Mouse (Mus musculus) thymus, adult 2 months (tissue): ENCODE measurements around the gene Olfr1474. TPM values are rescaled to one million over a fixed set of nuclear protein-coding genes. Genes with fewer than 3 reads are reported as not detected.
"Not testable (repeated sequence)": the region's sequence is repeated elsewhere in the genome, so short reads cannot be mapped to it uniquely, and the experiment has no call there.

Source experiments
- DNase-seq: peaks from one replicate; pipeline ENCODE4 v3.0.0; 2021
- H3K27ac ChIP-seq: fragments of 200-500 bp; 2 replicates; pipeline ENCODE4 v1.5.1; 2012; ENCODE audit warnings: low read length, control low read depth; ENCODE audit not compliant: control insufficient read depth, insufficient read depth
- H3K27me3 ChIP-seq: fragments of 200-500 bp; 2 replicates; pipeline ENCODE4 v1.6.1; 2012; ENCODE audit warnings: mild to moderate bottlenecking, low read length, moderate library complexity, mixed read lengths; ENCODE audit not compliant: control insufficient read depth, insufficient read depth
- H3K36me3 ChIP-seq: fragments of 200-500 bp; 2 replicates; pipeline ENCODE4 v1.6.1; 2012; ENCODE audit warnings: mild to moderate bottlenecking, low read length, moderate library complexity; ENCODE audit not compliant: control insufficient read depth, insufficient read depth
- H3K4me1 ChIP-seq: fragments of 200-500 bp; replicated peaks from 2 replicates; pipeline ENCODE4 v1.6.1; 2012; ENCODE audit warnings: low read length; ENCODE audit not compliant: control insufficient read depth, insufficient read depth
- H3K4me3 ChIP-seq: fragments of 200-500 bp; 2 replicates; pipeline ENCODE4 v1.5.1; 2012; ENCODE audit warnings: mild to moderate bottlenecking, low read length, control low read depth, moderate library complexity; ENCODE audit not compliant: control insufficient read depth, insufficient read depth
- CTCF ChIP-seq: fragments of 200-500 bp; IDR thresholded peaks from 2 replicates; pipeline ENCODE4 v1.5.1; 2012; ENCODE audit warnings: mild to moderate bottlenecking, control low read depth, low read length, moderate library complexity, borderline replicate concordance; ENCODE audit not compliant: control insufficient read depth, poor library complexity, insufficient read depth; ENCODE audit errors: extremely low read depth
- POLR2A ChIP-seq: fragments of 200-500 bp; IDR thresholded peaks from 2 replicates; pipeline ENCODE4 v1.6.1; 2012; ENCODE audit warnings: mild to moderate bottlenecking, low read length, control low read depth, moderate library complexity; ENCODE audit not compliant: control insufficient read depth, poor library complexity, insufficient read depth; ENCODE audit errors: extremely low read depth
- WGBS: fragments of 180-500 bp; shearing (Covaris S2); methylation state at CpG from one replicate; pipeline ENCODE4 v1.1.7; 2018; 5-methylcytosine and 5-hydroxymethylcytosine counted together
- polyA plus RNA-seq: library from polyadenylated mRNA; depleted of rRNA; stranded (reverse); fragments of >200 nt; gene quantifications from 2 replicates; pipeline ENCODE4 v1.2.3, GENCODE M21; 2012; rRNA removed

Gene Olfr1474
- not detected in 2 replicates for polyA plus RNA-seq

DNA sequence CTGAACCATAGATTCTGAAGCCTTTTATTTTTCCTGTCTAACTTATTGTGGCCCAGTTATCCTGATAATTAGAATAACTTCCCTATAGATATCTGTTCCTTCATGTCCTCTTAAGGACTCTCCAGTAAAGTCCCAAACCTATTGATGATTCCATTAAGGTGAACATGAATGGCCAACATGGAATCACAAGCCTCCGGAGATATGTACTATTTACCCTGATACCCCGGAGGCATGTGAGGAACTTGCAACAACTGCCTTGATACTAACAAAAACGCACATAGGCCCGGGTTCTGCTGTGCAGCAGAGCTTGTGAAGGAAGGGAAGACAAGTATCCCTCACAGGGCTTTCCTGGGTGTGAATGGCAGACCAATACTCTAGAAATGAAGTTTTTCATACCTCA lies at the start of gene Olfr1474:
Gene Olfr1474 (plus strand): TSS at position 301 of the 400 bp plus-strand sequence.
- H3K27ac ChIP-seq, H3K4me1 ChIP-seq, H3K36me3 ChIP-seq, H3K4me3 ChIP-seq, DNase-seq, H3K27me3 ChIP-seq: not testable (repeated sequence)
- 84% methylated on average over 4 of the region's 4 CpGs for WGBS

DNA sequence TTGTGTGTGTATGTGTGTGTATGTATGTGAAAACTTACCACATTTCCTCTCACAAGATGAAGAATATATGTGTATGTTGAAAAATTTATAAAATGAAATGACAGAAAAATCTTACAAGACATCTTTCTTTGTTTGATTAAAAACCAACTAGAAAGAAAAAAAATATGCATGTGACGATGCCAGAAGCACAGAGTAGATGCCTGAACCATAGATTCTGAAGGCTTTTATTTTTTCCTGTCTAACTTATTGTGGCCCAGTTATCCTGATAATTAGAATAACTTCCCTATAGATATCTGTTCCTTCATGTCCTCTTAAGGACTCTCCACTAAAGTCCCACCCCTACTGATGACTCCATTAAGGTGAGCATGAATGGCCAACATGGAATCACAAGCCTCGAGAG lies 26.3 kb upstream of the Olfr1474 start, which contains the start of gene Olfr1471:
Gene Olfr1471 (plus strand): TSS at position 301 of the 400 bp plus-strand sequence.
- not testable (repeated sequence) for H3K27ac ChIP-seq, DNase-seq, H3K4me3 ChIP-seq, H3K4me1 ChIP-seq, H3K27me3 ChIP-seq, H3K36me3 ChIP-seq
- WGBS, result 83% methylated on average over 2 of the region's 2 CpGs

DNA sequence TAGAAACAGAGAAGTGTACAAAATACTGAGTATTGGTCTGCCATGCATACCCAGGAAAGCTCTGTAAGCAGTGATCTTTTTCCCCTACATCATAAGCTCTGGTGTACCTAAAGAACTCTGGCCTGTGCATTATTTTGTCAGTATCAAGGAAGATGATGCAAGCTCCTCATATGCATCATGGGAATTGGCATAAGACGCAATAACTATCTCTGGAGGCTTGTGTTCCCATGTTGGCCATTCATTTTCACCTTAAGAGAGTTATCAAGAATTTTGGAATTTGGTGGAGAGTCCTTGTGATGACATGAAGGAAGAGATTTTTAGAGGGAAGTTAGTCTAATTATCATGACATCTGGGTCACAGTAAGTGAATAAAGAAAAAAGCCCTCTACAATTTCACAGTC lies 13.4 kb upstream of the Olfr1474 start, which contains the start of gene Olfr1472:
Gene Olfr1472 (minus strand): TSS at position 101 of the 400 bp plus-strand sequence.
- Histone ChIP-seq H3K27ac (no peak within 1 kb of the TSS), H3K4me1 (no peaks in the 10 kb centered on the region), H3K27me3 (no peaks in the 10 kb centered on the region), H3K36me3 (no peaks in the 10 kb centered on the region), H3K4me3 (no peak within 1 kb of the TSS)
- WGBS, result 87% methylated on average over 1 of the region's 1 CpGs
- DNase-seq, result no peak
- TF ChIP-seq POLR2A, result no peak
- no peak for TF ChIP-seq CTCF

DNA sequence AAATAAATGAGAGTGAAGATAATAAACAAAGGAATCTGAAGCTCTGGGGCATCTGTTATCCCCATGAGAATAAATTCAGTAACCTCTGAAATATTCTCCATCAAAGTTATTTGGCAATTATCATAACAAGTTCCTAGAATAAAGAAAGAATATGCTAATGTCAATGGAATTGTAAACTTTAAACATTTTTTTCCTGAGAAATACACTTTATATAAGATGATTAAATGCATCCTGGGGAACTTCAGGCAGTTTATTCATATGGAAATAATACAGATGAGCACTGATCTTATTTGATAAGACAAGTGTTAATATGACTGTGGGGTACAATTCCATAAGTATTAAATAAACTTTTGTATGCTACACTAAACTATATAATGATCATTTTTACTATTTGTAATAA lies 10.7 kb downstream of the Olfr1474 start, which contains the start of gene Olfr1475:
Gene Olfr1475 (minus strand): TSS at position 101 of the 400 bp plus-strand sequence.
- no peak within 1 kb of the TSS for H3K27ac ChIP-seq
- H3K36me3 ChIP-seq, result no peaks in the 10 kb centered on the region
- H3K27me3 ChIP-seq, result no peaks in the 10 kb centered on the region
- H3K4me3 ChIP-seq, result no peak within 1 kb of the TSS
- no peak for DNase-seq
- no peaks in the 10 kb centered on the region for H3K4me1 ChIP-seq
- no peak for TF ChIP-seq POLR2A
- no peak for TF ChIP-seq CTCF

DNA sequence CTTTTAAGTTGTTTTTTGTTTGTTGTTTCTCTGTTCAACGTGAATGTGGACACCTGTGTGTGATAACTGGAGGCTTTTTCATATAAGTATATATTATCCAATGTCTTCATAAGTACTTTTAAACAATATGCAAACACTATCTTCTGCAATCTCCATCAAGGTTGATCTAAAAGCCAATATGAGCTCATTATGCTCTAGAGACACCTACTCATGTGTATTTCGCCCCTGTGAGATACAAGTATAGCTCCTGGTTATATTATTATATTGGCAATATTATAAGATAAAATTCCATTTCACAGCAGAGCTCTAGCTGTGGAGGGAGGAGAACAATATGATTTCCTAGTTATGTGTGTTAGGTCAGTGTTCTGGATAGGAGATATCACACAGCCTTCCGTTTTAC lies 30.9 kb downstream of the Olfr1474 start, which contains the start of gene Olfr1477:
Gene Olfr1477 (plus strand): TSS at position 301 of the 400 bp plus-strand sequence.
- no peak for DNase-seq
- Histone ChIP-seq H3K4me1 (no peaks in the 10 kb centered on the region), H3K4me3 (no peak within 1 kb of the TSS), H3K27me3 (no peaks in the 10 kb centered on the region), H3K27ac (no peak within 1 kb of the TSS), H3K36me3 (no peaks in the 10 kb centered on the region)
- TF ChIP-seq POLR2A (no peak), CTCF (no peak)
- WGBS, result 82% methylated on average over 3 of the region's 3 CpGs

Other genes starting within 250 kb of the Olfr1474 start
- gene Olfr1463, start 238.2 kb upstream of the Olfr1474 start, polyA plus RNA-seq, result not detected in 2 replicates
- gene Olfr1465, start 154.0 kb upstream of the Olfr1474 start, polyA plus RNA-seq, result not detected in 2 replicates
- not detected in 2 replicates for gene Olfr1466, start 130.7 kb upstream of the Olfr1474 start, polyA plus RNA-seq
- gene Olfr1467, start 107.3 kb upstream of the Olfr1474 start, polyA plus RNA-seq, result not detected in 2 replicates
- not detected in 2 replicates for gene Olfr1469, start 61.7 kb upstream of the Olfr1474 start, polyA plus RNA-seq
- not detected in 2 replicates for gene Olfr1471, start 26.2 kb upstream of the Olfr1474 start, polyA plus RNA-seq
- gene Olfr1472, start 13.5 kb upstream of the Olfr1474 start, polyA plus RNA-seq, result not detected in 2 replicates
- gene Olfr1475, start 10.6 kb downstream of the Olfr1474 start, polyA plus RNA-seq, result not detected in 2 replicates
- gene Olfr1477, start 31.0 kb downstream of the Olfr1474 start, polyA plus RNA-seq, result not detected in 2 replicates
- gene Olfr1480, start 58.3 kb downstream of the Olfr1474 start, polyA plus RNA-seq, result not detected in 2 replicates
- gene Olfr1484, start 113.9 kb downstream of the Olfr1474 start, polyA plus RNA-seq, result not detected in 2 replicates
- gene Olfr1487, start 147.8 kb downstream of the Olfr1474 start, polyA plus RNA-seq, result not detected in 2 replicates
- not detected in 2 replicates for gene Olfr1489, start 162.1 kb downstream of the Olfr1474 start, polyA plus RNA-seq
- not detected in 2 replicates for gene Olfr1490, start 181.5 kb downstream of the Olfr1474 start, polyA plus RNA-seq
- not detected in 2 replicates for gene Olfr1491, start 227.7 kb downstream of the Olfr1474 start, polyA plus RNA-seq